Mouse (Mus musculus) hematopoietic stem cell, adult 5-6 weeks (primary cell): ENCODE results near the gene Dph2. TPM values are rescaled to one million over a fixed set of nuclear protein-coding genes. Genes with fewer than 3 reads are reported as not detected.
A peak's percentile ranks its signal among the peaks of the same experiment; 100 is the strongest.

Source experiments
- ATAC-seq, 2 experiments: fragments of 125-278 bp in 1 of 2; replicated peaks in 1 of 2; 2 replicates each; pipeline ENCODE4 v1.8.0; 2016 to 2017; ENCODE audit warnings: inconsistent platforms in 2 of 2, mild to moderate bottlenecking in 2 of 2, moderate number of reproducible peaks in 2 of 2, low read depth in 1 of 2, moderate TSS enrichment in 1 of 2; ENCODE audit not compliant: low FRiP score in 2 of 2, poor library complexity in 2 of 2, severe bottlenecking in 2 of 2, insufficient read depth in 1 of 2, low TSS enrichment in 1 of 2
- total RNA-seq: library from RNA; stranded (forward); fragments of 172-1452, 232-1000 nt; gene quantifications from 2 replicates; pipeline ENCODE4 v1.2.3, GENCODE M21; 2017

The Dph2 gene
- total RNA-seq: 6.0 and 9.8 TPM in 2 replicates

GRCm38 (mm10) chr4:117891738-117892161, at the start of gene Dph2:
Dph2 (minus strand) TSS chr4:117892032.
- peak; percentile 83 to 92 for ATAC-seq

GRCm38 (mm10) chr4:117936964-117937363, 45.1 kb upstream of the Dph2 start:
- ATAC-seq: no peak

- ATAC-seq: no peak
Observed at GRCm38 (mm10) chr4:117934081-117934480, 42.2 kb upstream of the Dph2 start.

GRCm38 (mm10) chr4:117933248-117933647, 41.4 kb upstream of the Dph2 start:
- no peak for ATAC-seq

- ATAC-seq: no peak
Observed at GRCm38 (mm10) chr4:117929391-117929881, 37.6 kb upstream of the Dph2 start, which contains the start of gene Artn. Artn (minus strand) TSS chr4:117929763.

- peak; percentile 40 to 54; a peak in 2 of 4 replicates for ATAC-seq
Observed at GRCm38 (mm10) chr4:117928699-117929241, 36.9 kb upstream of the Dph2 start.

- ATAC-seq: 0 out of 4 replicates have a peak, but pooled peaks of 1 of the 2 experiments have one; percentile 33
Observed at GRCm38 (mm10) chr4:117928234-117928633, 36.4 kb upstream of the Dph2 start.

- 0 out of 4 replicates have a peak, but pooled peaks of 1 of the 2 experiments have one; percentile 27 for ATAC-seq
Observed at GRCm38 (mm10) chr4:117926545-117927482, 35.0 kb upstream of the Dph2 start.

- no peak for ATAC-seq
Observed at GRCm38 (mm10) chr4:117924916-117925315, 33.1 kb upstream of the Dph2 start.

- ATAC-seq: no peak
Observed at GRCm38 (mm10) chr4:117923450-117923849, 31.6 kb upstream of the Dph2 start.

- no peak for ATAC-seq
Observed at GRCm38 (mm10) chr4:117921358-117921757, 29.5 kb upstream of the Dph2 start.

- ATAC-seq: 0 out of 4 replicates have a peak, but pooled peaks of 1 of the 2 experiments have one; percentile 11
Observed at GRCm38 (mm10) chr4:117918762-117919161, 26.9 kb upstream of the Dph2 start.

GRCm38 (mm10) chr4:117918261-117918660, 26.4 kb upstream of the Dph2 start:
- ATAC-seq: no peak

- ATAC-seq: no peak
Observed at GRCm38 (mm10) chr4:117917847-117918246, 26.0 kb upstream of the Dph2 start.

GRCm38 (mm10) chr4:117917402-117917801, 25.6 kb upstream of the Dph2 start:
- ATAC-seq: no peak

GRCm38 (mm10) chr4:117916386-117916785, 24.6 kb upstream of the Dph2 start:
- ATAC-seq: no peak

- 0 out of 4 replicates have a peak, but pooled peaks of 1 of the 2 experiments have one; percentile 6 for ATAC-seq
Observed at GRCm38 (mm10) chr4:117915489-117916105, 23.8 kb upstream of the Dph2 start.
